Mouse (Mus musculus) A20 (cell line): ENCODE results near the gene Emc6.

Experiments used
- DNase-seq: peaks from one replicate; pipeline ENCODE4 v3.0.0-alpha.2; 2011; ENCODE audit warnings: low read depth, low spot score

The Emc6 gene

GRCm38 (mm10) chr11:73176186-73176585, 651 bp downstream of the Emc6 start:
- no peak for DNase-seq

- DNase-seq: no peak
These were observed 1.2 kb downstream of the Emc6 start for GRCm38 (mm10) chr11:73175612-73176011.

GRCm38 (mm10) chr11:73172186-73172585, 4.7 kb downstream of the Emc6 start:
- no peak for DNase-seq

GRCm38 (mm10) chr11:73169231-73169630, 7.6 kb downstream of the Emc6 start:
- DNase-seq: peak; percentile 64

- DNase-seq: no peak
These were observed 8.3 kb downstream of the Emc6 start for GRCm38 (mm10) chr11:73168576-73168975.

GRCm38 (mm10) chr11:73168071-73168470, 8.8 kb downstream of the Emc6 start:
- no peak for DNase-seq

- DNase-seq: no peak
These were observed 14.6 kb downstream of the Emc6 start for GRCm38 (mm10) chr11:73162284-73162683.

GRCm38 (mm10) chr11:73161616-73162015, 15.2 kb downstream of the Emc6 start:
- DNase-seq: no peak

GRCm38 (mm10) chr11:73160811-73161200, 16.0 kb downstream of the Emc6 start:
- DNase-seq: no peak

GRCm38 (mm10) chr11:73159957-73160810, 16.7 kb downstream of the Emc6 start, which contains the start of gene P2rx5:
P2rx5 (plus strand) TSS chr11:73160421.
- DNase-seq: no peak

GRCm38 (mm10) chr11:73155071-73155470, 21.8 kb downstream of the Emc6 start:
- no peak for DNase-seq

GRCm38 (mm10) chr11:73148209-73148608, 28.6 kb downstream of the Emc6 start:
- DNase-seq: no peak

GRCm38 (mm10) chr11:73146975-73147365, 29.9 kb downstream of the Emc6 start:
- DNase-seq: no peak

GRCm38 (mm10) chr11:73146026-73146974, 30.5 kb downstream of the Emc6 start:
- DNase-seq: no peak

- no peak for DNase-seq
These were observed 32.6 kb downstream of the Emc6 start for GRCm38 (mm10) chr11:73144261-73144681.

- DNase-seq: peak; percentile 93
These were observed 39.0 kb downstream of the Emc6 start, which contains the start of gene Haspin for GRCm38 (mm10) chr11:73137591-73138501. Haspin (minus strand) TSS chr11:73138294.

- peak; percentile 64 for DNase-seq
These were observed 39.7 kb downstream of the Emc6 start for GRCm38 (mm10) chr11:73137116-73137515.

- no peak for DNase-seq
These were observed 40.2 kb downstream of the Emc6 start for GRCm38 (mm10) chr11:73136587-73136986.

- peak; percentile 32 for DNase-seq
These were observed 42.6 kb downstream of the Emc6 start for GRCm38 (mm10) chr11:73134222-73134621.

- peak; percentile 63 for DNase-seq
These were observed 43.8 kb downstream of the Emc6 start for GRCm38 (mm10) chr11:73132999-73133398.

- peak; percentile 65 for DNase-seq
These were observed 45.8 kb downstream of the Emc6 start for GRCm38 (mm10) chr11:73131020-73131419.
